13 mouse cellular contexts compared by ENCODE assay signal in genomic region chr6:58932515-58933188, GRCm38 (mm10). TPM values are rescaled to one million over a fixed set of nuclear protein-coding genes. Genes with fewer than 3 reads are reported as not detected.
A peak's percentile ranks its signal among the peaks of the same experiment; 100 is the strongest.
DNase-seq lines count a peak whose midpoint lies in the region; ATAC-seq lines count a peak whose summit lies in the region.
"Had no signal": no experiment of that assay in that cellular context is flagged by ENCODE, and none has a peak within 500 bp of the region (broad histone marks: within the 10 kb centered on the region; RNA-seq: fewer than 3 reads in every experiment).

No protein-coding gene starts in this region.

- H3K9ac ChIP-seq in limb, embryonic 12.5 days (replicated peaks), result no peak overlapping the region
- H3K9ac ChIP-seq in hindbrain, embryonic 12.5 days, result no peak overlapping the region
- H3K9ac ChIP-seq in neural tube, embryonic 13.5 days, result no peak overlapping the region
- H3K9ac ChIP-seq: heart, embryonic 12.5 days; liver, embryonic 12.5 days had no signal

- WGBS in limb, embryonic 12.5 days, result 82% methylated on average over 12 of the region's 12 CpGs
- 89% methylated on average over 12 of the region's 12 CpGs for WGBS in limb, embryonic 10.5 days
- 83% methylated on average over 12 of the region's 12 CpGs for WGBS in forebrain, embryonic 10.5 days
- WGBS in hindbrain, embryonic 12.5 days, result 69% methylated on average over 12 of the region's 12 CpGs
- 64% methylated on average over 12 of the region's 12 CpGs for WGBS in neural tube, embryonic 13.5 days

- ATAC-seq in limb, embryonic 12.5 days (ENCODE audit: insufficient number of reproducible peaks, insufficient read depth, low FRiP score, low TSS enrichment, low read depth), result peak; percentile 50; the same call in 1 of the 2 replicates
- ATAC-seq in hindbrain, embryonic 12.5 days (ENCODE audit: low FRiP score), result peak; percentile 55
- peak; percentile 66 for ATAC-seq in neural tube, embryonic 13.5 days (ENCODE audit: low read depth)
- ATAC-seq: liver, embryonic 12.5 days had no signal

- H3K27me3 ChIP-seq in limb, embryonic 12.5 days, result no peaks in the 10 kb centered on the region
- no peaks in the 10 kb centered on the region for H3K27me3 ChIP-seq in limb, embryonic 10.5 days (ENCODE audit: low read depth, poor library complexity, severe bottlenecking)
- no peaks in the 10 kb centered on the region for H3K27me3 ChIP-seq in forebrain, embryonic 10.5 days (ENCODE audit: poor library complexity, severe bottlenecking)
- no peaks in the 10 kb centered on the region for H3K27me3 ChIP-seq in hindbrain, embryonic 12.5 days
- H3K27me3 ChIP-seq in neural tube, embryonic 13.5 days, result no peaks in the 10 kb centered on the region
- H3K27me3 ChIP-seq: heart, embryonic 12.5 days; liver, embryonic 12.5 days had no signal

- no peaks in the 10 kb centered on the region for H3K36me3 ChIP-seq in limb, embryonic 12.5 days
- no peaks in the 10 kb centered on the region for H3K36me3 ChIP-seq in limb, embryonic 10.5 days
- no peaks in the 10 kb centered on the region for H3K36me3 ChIP-seq in forebrain, embryonic 10.5 days (replicated peaks)
- no peaks in the 10 kb centered on the region for H3K36me3 ChIP-seq in hindbrain, embryonic 12.5 days
- H3K36me3 ChIP-seq in neural tube, embryonic 13.5 days, result no peaks in the 10 kb centered on the region; the same call in 1 of the 2 replicates
- H3K36me3 ChIP-seq: G1E; liver, embryonic 12.5 days had no signal

- H3K9me3 ChIP-seq in limb, embryonic 12.5 days, result no peaks in the 10 kb centered on the region
- no peaks in the 10 kb centered on the region for H3K9me3 ChIP-seq in limb, embryonic 10.5 days (replicated peaks)
- no peaks in the 10 kb centered on the region for H3K9me3 ChIP-seq in forebrain, embryonic 10.5 days
- no peaks in the 10 kb centered on the region for H3K9me3 ChIP-seq in hindbrain, embryonic 12.5 days (replicated peaks)
- H3K9me3 ChIP-seq in neural tube, embryonic 13.5 days, result no peaks in the 10 kb centered on the region
- H3K9me3 ChIP-seq: G1E; heart, embryonic 12.5 days; liver, embryonic 12.5 days had no signal

- no peak overlapping the region for H3K4me2 ChIP-seq in limb, embryonic 12.5 days
- 0 out of 2 replicates have a peak overlapping the region, but pooled peaks have one; percentile 3 for H3K4me2 ChIP-seq in hindbrain, embryonic 12.5 days (replicated peaks)
- peak overlapping the region; percentile 21 for H3K4me2 ChIP-seq in neural tube, embryonic 13.5 days
- H3K4me2 ChIP-seq: heart, embryonic 12.5 days; liver, embryonic 12.5 days had no signal

- H3K27ac ChIP-seq in limb, embryonic 12.5 days, result no peak overlapping the region
- H3K27ac ChIP-seq in limb, embryonic 10.5 days, result no peak overlapping the region
- H3K27ac ChIP-seq in forebrain, embryonic 10.5 days, result peak overlapping the region; percentile 62
- H3K27ac ChIP-seq in hindbrain, embryonic 12.5 days, result peak overlapping the region; percentile 83
- H3K27ac ChIP-seq in neural tube, embryonic 13.5 days (replicated peaks), result peak overlapping the region; percentile 82
- H3K27ac ChIP-seq: liver, embryonic 12.5 days had no signal

- H3K4me1 ChIP-seq in limb, embryonic 12.5 days (replicated peaks), result peaks cover 7% of the 10 kb centered on the region
- H3K4me1 ChIP-seq in limb, embryonic 10.5 days, result peaks cover 26% of the 10 kb centered on the region
- peaks cover 30% of the 10 kb centered on the region for H3K4me1 ChIP-seq in forebrain, embryonic 10.5 days
- H3K4me1 ChIP-seq in hindbrain, embryonic 12.5 days, result peaks cover 19% of the 10 kb centered on the region
- H3K4me1 ChIP-seq in neural tube, embryonic 13.5 days (replicated peaks), result peaks cover 26% of the 10 kb centered on the region
- H3K4me1 ChIP-seq: liver, embryonic 12.5 days had no signal

- no peak for DNase-seq in limb, embryonic 10.5 days (ENCODE audit: low spot score)
- no peak for DNase-seq in forebrain, embryonic 10.5 days (ENCODE audit: extremely low spot score, low spot score)
- DNase-seq in kidney, adult 18-20 months, result no peak
- no peak for DNase-seq in adrenal gland, postnatal 36 days
- DNase-seq: adrenal gland, postnatal 10 days; lung, postnatal 4 days; spleen, adult 18-20 months had no signal

- H3K4me3 ChIP-seq in limb, embryonic 12.5 days (replicated peaks), result no peak overlapping the region
- no peak overlapping the region for H3K4me3 ChIP-seq in limb, embryonic 10.5 days
- H3K4me3 ChIP-seq in forebrain, embryonic 10.5 days, result no peak overlapping the region
- H3K4me3 ChIP-seq in hindbrain, embryonic 12.5 days, result no peak overlapping the region
- no peak overlapping the region for H3K4me3 ChIP-seq in neural tube, embryonic 13.5 days
- H3K4me3 ChIP-seq: heart, embryonic 12.5 days; liver, embryonic 12.5 days had no signal

RNA-seq across cellular contexts. Expression of gene Nap1l5, which starts 25.8 kb away (rescaled TPM):
- polyA plus RNA-seq in limb, embryonic 12.5 days (2016; fragmentation: Nextera tagmentation; extraction: Ambion mirVana), result 2.5 and 3.4 TPM in 2 replicates
- 1.9 and 3.7 TPM in 2 replicates for polyA plus RNA-seq in limb, embryonic 10.5 days (2016; fragmentation: Nextera tagmentation; extraction: Ambion mirVana)
- 4.3 and 4.8 TPM in 2 replicates for polyA plus RNA-seq in forebrain, embryonic 10.5 days (2016; fragmentation: Nextera tagmentation; extraction: Ambion mirVana)
- polyA plus RNA-seq in hindbrain, embryonic 12.5 days (2016; fragmentation: Nextera tagmentation; extraction: Ambion mirVana), result 69.8 and 81.1 TPM in 2 replicates
- polyA plus RNA-seq in neural tube, embryonic 13.5 days (2015; fragmentation: Nextera tagmentation; extraction: Ambion mirVana), result 167 and 176 TPM in 2 replicates
- total RNA-seq in adrenal gland, postnatal 36 days (2021), result 10 to 100 TPM; 23.2 to 29.1 TPM
- total RNA-seq: G1E had no signal
- polyA plus RNA-seq: G1E had no signal

Comparison
In these comparisons a context has a peak if more than half of its experiments do, and no peak if none do; other contexts are left out.
1. H3K27ac ChIP-seq: peak in forebrain, embryonic 10.5 days (single experiment), hindbrain, embryonic 12.5 days (single experiment) and neural tube, embryonic 13.5 days (single experiment); none in limb, embryonic 12.5 days (single experiment) and limb, embryonic 10.5 days (single experiment).
2. RNA of gene Nap1l5, which starts 25.8 kb away (polyA plus RNA-seq): 167 to 176 TPM in neural tube, embryonic 13.5 days and 69.8 to 81.1 TPM in hindbrain, embryonic 12.5 days; 4.3 to 4.8 TPM in forebrain, embryonic 10.5 days, 2.5 to 3.4 TPM in limb, embryonic 12.5 days and 1.9 to 3.7 TPM in limb, embryonic 10.5 days; every median in the first group is over 10 times any median in the second.
3. Peak in every context shown above with its lines, with median percentiles within 50 percentile points of each other: ATAC-seq.